In genomic region chr5:134939069-134939468, GRCm38 (mm10) we compare ENCODE assay signal across 22 mouse cellular contexts. TPM values are rescaled to one million over a fixed set of nuclear protein-coding genes. Genes with fewer than 3 reads are reported as not detected.
"Had no signal": no experiment of that assay in that cellular context is flagged by ENCODE, and none has a peak within 500 bp of the region (broad histone marks: within the 10 kb centered on the region; RNA-seq: fewer than 3 reads in every experiment).

No protein-coding gene starts in this region.

- H3K36me3 ChIP-seq: neural tube, embryonic 12.5 days; stomach, embryonic 15.5 days had no signal

- H3K27ac ChIP-seq: left cerebral cortex, adult 2 months; limb, embryonic 10.5 days; liver, embryonic 15.5 days; midbrain, embryonic 10.5 days; neural tube, embryonic 12.5 days; stomach, embryonic 15.5 days had no signal

- H3K4me2 ChIP-seq: liver, embryonic 11.5 days; liver, embryonic 15.5 days; lung, embryonic 14.5 days; neural tube, embryonic 12.5 days; stomach, embryonic 15.5 days had no signal

- H3K27me3 ChIP-seq: liver, embryonic 15.5 days; neural tube, embryonic 12.5 days; stomach, embryonic 15.5 days had no signal

- H3K4me1 ChIP-seq: limb, embryonic 10.5 days; midbrain, embryonic 10.5 days; neural tube, embryonic 12.5 days had no signal

- H3K9me3 ChIP-seq: limb, embryonic 10.5 days; liver, embryonic 15.5 days; midbrain, embryonic 10.5 days; neural tube, embryonic 12.5 days; stomach, embryonic 15.5 days had no signal

- H3K4me3 ChIP-seq: left cerebral cortex, adult 2 months; limb, embryonic 10.5 days; liver, embryonic 15.5 days; midbrain, embryonic 10.5 days; myocyte; neural tube, embryonic 12.5 days; stomach, embryonic 15.5 days had no signal

- DNase-seq: kidney, postnatal 14 days; lung, embryonic 14.5 days; lung, postnatal 10 days; lung, postnatal 4 days; midbrain, embryonic 14.5 days had no signal

- H3K9ac ChIP-seq: liver, embryonic 15.5 days; lung, embryonic 14.5 days; neural tube, embryonic 12.5 days; stomach, embryonic 15.5 days had no signal

RNA-seq across cellular contexts. Expression of gene Cldn4, which starts 7.7 kb away (rescaled TPM):
- total RNA-seq: layer of hippocampus, adult 8-10 months; layer of hippocampus, postnatal 25 days; left cerebral cortex, adult 2 months; left cerebral cortex, postnatal 14 days; megakaryocyte, adult 5-6 weeks had no signal
- polyA plus RNA-seq: midbrain, embryonic 14.5 days; myocyte had no signal

RNA-seq across cellular contexts. Expression of gene Cldn13, which starts 23.7 kb away (rescaled TPM):
- total RNA-seq: layer of hippocampus, adult 8-10 months; layer of hippocampus, postnatal 25 days; left cerebral cortex, adult 2 months; left cerebral cortex, postnatal 14 days; neutrophil, adult 5-6 weeks had no signal
- polyA plus RNA-seq: midbrain, embryonic 14.5 days; myocyte; urinary bladder, adult 2 months had no signal

RNA-seq across cellular contexts. Expression of gene Tmem270, which starts 32.5 kb away (rescaled TPM):
- total RNA-seq: layer of hippocampus, adult 8-10 months; layer of hippocampus, postnatal 25 days; left cerebral cortex, adult 2 months; left cerebral cortex, postnatal 14 days; megakaryocyte, adult 5-6 weeks; neutrophil, adult 5-6 weeks had no signal
- polyA plus RNA-seq: kidney, embryonic 14.5 days; large intestine, adult 2 months; limb, embryonic 10.5 days; limb, embryonic 14.5 days; liver, embryonic 11.5 days; liver, embryonic 15.5 days; lung, embryonic 14.5 days; midbrain, embryonic 10.5 days; midbrain, embryonic 14.5 days; myocyte; neural tube, embryonic 12.5 days; stomach, embryonic 15.5 days; urinary bladder, adult 2 months had no signal

RNA-seq across cellular contexts. Expression of gene Cldn3, which starts 46.9 kb away (rescaled TPM):
- total RNA-seq: megakaryocyte, adult 5-6 weeks; neutrophil, adult 5-6 weeks had no signal
- polyA plus RNA-seq: myocyte had no signal
